Mouse (Mus musculus) bone marrow macrophage, adult 2 months (primary cell): ENCODE results near the gene Rpain.

Experiments
- CTCF ChIP-seq: IDR thresholded peaks from 2 replicates; pipeline ENCODE4 v1.5.1; 2012; ENCODE audit warnings: low read depth, mild to moderate bottlenecking, low read length, moderate library complexity
- POLR2A ChIP-seq: IDR thresholded peaks from 2 replicates; pipeline ENCODE4 v1.6.1; 2012; ENCODE audit warnings: mild to moderate bottlenecking, low read depth, low read length, borderline replicate concordance

DNA sequence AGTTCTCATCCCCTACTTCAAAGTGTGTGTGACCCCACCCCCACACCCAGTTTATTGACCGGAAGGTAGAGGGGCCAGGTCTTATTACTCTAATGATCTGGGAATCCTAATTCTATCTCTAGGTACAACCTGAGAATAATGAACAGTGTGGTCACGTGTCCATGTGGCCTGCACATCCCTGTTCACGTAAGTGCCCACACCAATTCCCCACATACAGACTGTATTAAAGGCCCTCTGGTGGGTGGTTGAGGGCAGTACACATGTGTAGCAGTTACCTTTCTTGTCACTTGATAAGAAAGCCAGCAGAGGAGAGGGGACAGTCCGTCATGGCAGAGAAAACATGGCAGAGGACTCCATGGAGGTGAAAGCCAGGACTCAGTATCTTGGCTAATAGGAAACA, 3.9 kb downstream of the Rpain start:
- TF ChIP-seq POLR2A (no peak), CTCF (no peak)
